ENCODE assay signal across 8 mouse cellular contexts in genomic region chr15:89841364-89842017, GRCm38 (mm10). TPM values are rescaled to one million over a fixed set of nuclear protein-coding genes. Genes with fewer than 3 reads are reported as not detected.
DNase-seq lines count a peak whose midpoint lies in the region; ATAC-seq and TF ChIP-seq lines count a peak whose summit lies in the region.

Gene Syt10 (minus strand): TSS chr15:89841860.

- peak; percentile 77; the same call in 1 of the 2 replicates for ATAC-seq in kidney, embryonic 14.5 days (ENCODE audit: low FRiP score, low TSS enrichment)
- ATAC-seq in common myeloid progenitor, adult 5-6 weeks (replicated peaks; ENCODE audit: low read depth, poor library complexity, severe bottlenecking) = 0 out of 2 replicates have a peak, but pooled peaks have one; percentile 8
- no peak for ATAC-seq in liver, embryonic 15.5 days (ENCODE audit: insufficient read depth)

- TF ChIP-seq EP300 in heart, adult 2 months (IDR thresholded peaks at IDR 0.05; ENCODE audit: insufficient read depth, low read depth, low read length) = no peak

- no peak for TF ChIP-seq POLR2A in heart, adult 2 months (IDR thresholded peaks at IDR 0.05; ENCODE audit: insufficient read depth, low read depth, low read length)

- H3K36me3 ChIP-seq in kidney, embryonic 14.5 days (ENCODE audit: control insufficient read depth, insufficient read depth, low read length) = no peaks in the 10 kb centered on the region
- no peaks in the 10 kb centered on the region for H3K36me3 ChIP-seq in heart, adult 2 months (ENCODE audit: control insufficient read depth, insufficient read depth, low read length)
- no peaks in the 10 kb centered on the region for H3K36me3 ChIP-seq in liver, embryonic 15.5 days (replicated peaks)

- peak within 1 kb of the TSS; percentile 43 for H3K4me3 ChIP-seq in kidney, embryonic 14.5 days (ENCODE audit: low read length)
- no peak within 1 kb of the TSS for H3K4me3 ChIP-seq in heart, adult 2 months
- peak within 1 kb of the TSS; percentile 29 for H3K4me3 ChIP-seq in liver, embryonic 15.5 days (replicated peaks)

- no peak within 1 kb of the TSS for H3K9ac ChIP-seq in kidney, embryonic 14.5 days (ENCODE audit: low read depth, low read length)
- H3K9ac ChIP-seq in heart, adult 2 months (ENCODE audit: low read depth, low read length) = no peak within 1 kb of the TSS
- H3K9ac ChIP-seq in liver, embryonic 15.5 days = no peak within 1 kb of the TSS

- peak within 1 kb of the TSS; percentile 69 for H3K4me2 ChIP-seq in kidney, embryonic 14.5 days (replicated peaks; ENCODE audit: low read depth, low read length)
- peak within 1 kb of the TSS; percentile 52 for H3K4me2 ChIP-seq in liver, embryonic 15.5 days

- H3K9me3 ChIP-seq in kidney, embryonic 14.5 days (ENCODE audit: control insufficient read depth, low read length) = no peaks in the 10 kb centered on the region
- H3K9me3 ChIP-seq in liver, embryonic 15.5 days (replicated peaks) = no peaks in the 10 kb centered on the region

- no peaks in the 10 kb centered on the region for H3K79me2 ChIP-seq in heart, adult 2 months (replicated peaks; ENCODE audit: control insufficient read depth, insufficient read depth, low read length)

- peaks cover 37% of the 10 kb centered on the region for H3K27me3 ChIP-seq in kidney, embryonic 14.5 days (ENCODE audit: control insufficient read depth, insufficient read depth, low read length)
- H3K27me3 ChIP-seq in heart, adult 2 months (ENCODE audit: control insufficient read depth, insufficient read depth, low read length) = no peaks in the 10 kb centered on the region; the same call in 1 of the 2 replicates
- H3K27me3 ChIP-seq in liver, embryonic 15.5 days = peaks cover 24% of the 10 kb centered on the region

- no peaks in the 10 kb centered on the region for H3K4me1 ChIP-seq in kidney, embryonic 14.5 days (ENCODE audit: control insufficient read depth, insufficient read depth, low read length)
- H3K4me1 ChIP-seq in heart, adult 2 months (ENCODE audit: control insufficient read depth, insufficient read depth, low read length) = no peaks in the 10 kb centered on the region
- no peaks in the 10 kb centered on the region for H3K4me1 ChIP-seq in liver, embryonic 15.5 days (replicated peaks)

- H3K27ac ChIP-seq in kidney, embryonic 14.5 days (ENCODE audit: low read depth, low read length) = no peak within 1 kb of the TSS
- H3K27ac ChIP-seq in heart, adult 2 months = no peak within 1 kb of the TSS
- H3K27ac ChIP-seq in liver, embryonic 15.5 days (replicated peaks) = no peak within 1 kb of the TSS

- TF ChIP-seq CTCF in heart, adult 2 months (IDR thresholded peaks at IDR 0.05) = no peak

- 1% methylated on average over 53 of the region's 53 CpGs for WGBS in kidney, embryonic 14.5 days
- WGBS in heart, adult 2 months = 2% methylated on average over 49 of the region's 53 CpGs
- 1% methylated on average over 52 of the region's 53 CpGs for WGBS in liver, embryonic 15.5 days (ENCODE audit: insufficient replicate concordance)

- no peak for DNase-seq in kidney, adult 9 months
- peak; percentile 36 to 38 for DNase-seq in heart, adult 2 months
- DNase-seq in kidney, postnatal 14 days = peak; percentile 4
- peak; percentile 66 for DNase-seq in right cerebral cortex, postnatal 25 days
- DNase-seq in spleen, postnatal 36 days (ENCODE audit: low spot score in 2 of 2) = no peak

- intact Hi-C loops in heart, adult 2 months (cut with DNase I) = no loop called here

RNA-seq across cellular contexts. Expression of gene Syt10, which starts in this region (rescaled TPM):
- polyA plus RNA-seq in kidney, embryonic 14.5 days (2014; fragmentation: Nextera tagmentation; extraction: Ambion mirVana) = not detected in 2 replicates
- not detected in 2 replicates for total RNA-seq in common myeloid progenitor, adult 5-6 weeks (2017)
- total RNA-seq in heart, adult 2 months (2021) = not detected
- 0.06 TPM in 1 of 2 replicates, not detected in the other for polyA plus RNA-seq in heart, adult 2 months (2012; rRNA removed)
- not detected in 2 replicates for polyA plus RNA-seq in liver, embryonic 15.5 days (2015; fragmentation: Nextera tagmentation; extraction: Ambion mirVana)

Comparison
In these comparisons a context has a peak if more than half of its experiments do, and no peak if none do; other contexts are left out.
1. DNase-seq: peak in kidney, postnatal 14 days (single experiment) and right cerebral cortex, postnatal 25 days (single experiment); none in kidney, adult 9 months (single experiment) and spleen, postnatal 36 days (0 of 2).
2. Peak in ATAC-seq, H3K4me3 ChIP-seq and H3K4me2 ChIP-seq in kidney, embryonic 14.5 days; RNA of the gene not detected or under 1 TPM.
3. Peak in ATAC-seq in common myeloid progenitor, adult 5-6 weeks; RNA of the gene not detected or under 1 TPM.
4. Peak in DNase-seq in heart, adult 2 months; RNA of the gene not detected or under 1 TPM.